Mouse (Mus musculus) layer of hippocampus, adult 9-10 months (tissue): ENCODE measurements around the gene Zfp341.

Source experiments
- DNase-seq: peaks from one replicate; pipeline ENCODE4 v3.0.0; 2022; ENCODE audit warnings: low spot score

Gene Zfp341

GRCm38 (mm10) chr2:154633876-154634644, 21.0 kb downstream of the Zfp341 start:
- no peak for DNase-seq

GRCm38 (mm10) chr2:154635826-154636225, 22.7 kb downstream of the Zfp341 start:
- no peak for DNase-seq

DNA sequence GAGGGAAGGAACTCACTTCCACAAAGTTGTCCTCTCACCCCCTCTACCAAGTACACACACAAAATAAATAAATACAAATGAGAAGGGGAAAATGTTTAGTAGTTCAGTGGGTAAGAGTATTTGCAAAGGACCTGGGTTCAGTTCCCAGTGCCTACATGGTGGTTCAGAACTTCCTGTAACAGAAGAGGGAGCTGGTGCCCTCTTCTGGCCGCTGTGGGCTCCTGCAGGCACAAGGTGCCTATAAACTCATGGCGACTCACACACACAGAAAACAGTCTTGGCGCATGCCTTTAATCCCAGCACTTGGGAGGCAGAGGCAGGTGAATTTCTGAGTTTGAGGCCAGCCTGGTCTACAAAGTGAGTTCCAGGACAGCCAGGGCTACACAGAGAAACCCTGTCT, 25.4 kb downstream of the Zfp341 start:
- DNase-seq, result no peak

GRCm38 (mm10) chr2:154639115-154639514, 26.0 kb downstream of the Zfp341 start:
- no peak for DNase-seq

DNA sequence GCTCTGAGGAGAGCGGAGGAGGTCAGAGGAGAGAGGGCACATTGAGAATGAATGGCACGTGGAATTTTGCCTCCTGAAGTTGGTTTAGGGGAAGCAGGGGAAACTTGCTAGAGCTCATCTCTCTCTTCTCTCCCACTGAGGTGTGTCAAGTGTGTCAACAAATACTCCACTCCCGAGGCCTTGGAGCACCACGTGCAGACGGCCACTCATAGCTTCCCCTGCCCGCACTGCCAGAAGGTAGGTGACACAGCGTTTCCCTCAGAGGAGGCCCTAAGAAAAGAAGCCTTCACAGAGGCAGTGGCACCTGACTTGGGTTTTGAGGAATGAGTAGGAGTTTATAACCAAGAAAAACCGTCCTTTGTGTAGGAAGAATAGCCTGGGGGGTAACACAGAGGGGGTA, 28.1 kb downstream of the Zfp341 start:
- DNase-seq, result no peak

- DNase-seq, result no peak
These were observed 28.9 kb downstream of the Zfp341 start for GRCm38 (mm10) chr2:154642005-154642459.

DNA sequence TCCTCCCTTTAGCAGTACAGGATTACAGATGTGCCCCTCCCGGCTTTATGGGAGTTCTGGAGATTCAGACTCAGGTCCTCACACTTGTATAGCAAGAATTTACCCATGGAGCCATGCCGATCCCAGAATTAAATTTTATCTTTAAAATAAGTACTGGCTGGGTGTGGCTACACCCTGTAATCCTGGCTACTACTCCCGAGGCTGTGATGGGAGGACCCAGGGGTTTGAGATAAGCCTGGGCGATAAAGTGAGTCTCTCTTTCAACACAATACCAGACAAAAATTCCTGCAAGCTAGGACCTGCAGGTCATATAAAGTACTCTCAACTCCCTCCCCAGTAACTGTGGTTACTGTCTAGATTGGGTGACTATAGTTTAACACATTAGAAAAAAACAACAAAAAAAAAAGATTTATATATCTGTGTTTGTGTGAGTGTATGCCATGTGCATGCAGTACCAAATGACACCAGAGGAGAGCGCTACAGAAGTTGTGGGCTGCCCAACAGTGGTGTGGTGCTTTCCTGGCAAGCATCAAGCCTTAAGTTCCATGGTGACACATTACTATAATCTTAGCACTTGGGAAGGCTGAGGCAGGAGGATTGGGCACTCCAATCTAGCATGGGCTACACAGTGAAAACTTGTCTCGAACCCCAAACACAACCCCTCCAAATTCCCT, 29.8 kb downstream of the Zfp341 start:
- no peak for DNase-seq

DNA sequence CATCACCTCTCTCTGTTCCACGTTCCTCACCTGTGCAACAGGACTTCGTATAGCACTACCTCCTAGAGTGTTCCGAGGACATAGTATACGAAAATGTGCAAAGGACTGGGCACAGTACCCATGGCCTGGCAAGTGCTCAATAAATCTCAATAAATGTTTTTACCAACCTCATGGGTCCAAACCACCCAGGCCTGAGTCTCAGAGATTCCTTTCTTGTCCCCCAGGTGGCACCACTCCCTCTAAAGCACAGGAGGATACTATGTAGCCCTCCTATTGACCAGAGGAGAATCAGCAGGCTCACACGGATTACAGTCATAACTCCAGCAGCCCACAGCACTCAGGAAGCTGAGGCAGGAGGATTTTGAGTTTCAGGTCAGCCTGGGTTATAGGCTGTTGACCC, 33.5 kb downstream of the Zfp341 start:
- no peak for DNase-seq

DNA sequence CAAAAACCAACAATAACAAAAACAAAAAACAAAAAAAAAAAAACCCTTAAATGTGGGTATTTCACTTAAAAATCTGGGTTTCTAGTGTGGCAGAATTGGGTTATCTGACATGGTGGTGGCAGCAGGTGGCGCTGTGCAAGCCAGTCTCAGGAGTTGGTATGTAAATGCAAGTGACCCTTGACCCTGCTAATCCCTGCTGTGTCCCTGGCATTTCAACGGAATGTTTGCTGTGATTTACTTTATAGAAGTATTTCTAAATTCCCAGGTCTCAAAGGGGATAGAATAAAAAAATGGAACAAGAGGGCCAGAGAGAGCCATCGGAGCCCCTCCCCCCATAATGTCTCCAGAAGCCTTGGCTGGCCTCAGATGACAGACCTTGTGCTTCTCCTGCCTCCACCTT, 35.0 kb downstream of the Zfp341 start:
- DNase-seq, result no peak

- DNase-seq, result no peak
These were observed 37.3 kb downstream of the Zfp341 start for GRCm38 (mm10) chr2:154650404-154650803.

DNA sequence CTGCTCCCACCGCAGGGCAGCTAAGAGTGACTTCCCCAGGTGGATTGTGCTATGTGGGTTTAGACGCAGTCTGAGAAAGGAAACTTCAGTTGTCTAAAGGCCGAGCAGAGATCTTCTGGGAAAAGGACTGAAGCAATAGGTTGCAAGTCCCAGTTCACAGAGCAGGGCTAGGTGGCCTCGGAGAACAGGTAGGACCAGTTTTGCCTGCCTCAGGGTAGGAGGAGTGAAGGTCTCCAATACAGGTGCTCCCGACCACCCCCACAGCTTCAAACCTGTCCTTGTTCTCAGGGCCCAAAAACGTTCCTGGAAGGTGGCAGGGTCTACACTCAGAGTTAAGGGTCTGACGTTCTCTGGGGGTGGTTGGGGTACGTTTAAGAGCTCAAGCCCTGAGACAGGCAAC, 38.3 kb downstream of the Zfp341 start, which contains the start of gene Chmp4b:
Gene Chmp4b (plus strand): TSS at position 343 of the 400 bp plus-strand sequence.
- no peak for DNase-seq

DNA sequence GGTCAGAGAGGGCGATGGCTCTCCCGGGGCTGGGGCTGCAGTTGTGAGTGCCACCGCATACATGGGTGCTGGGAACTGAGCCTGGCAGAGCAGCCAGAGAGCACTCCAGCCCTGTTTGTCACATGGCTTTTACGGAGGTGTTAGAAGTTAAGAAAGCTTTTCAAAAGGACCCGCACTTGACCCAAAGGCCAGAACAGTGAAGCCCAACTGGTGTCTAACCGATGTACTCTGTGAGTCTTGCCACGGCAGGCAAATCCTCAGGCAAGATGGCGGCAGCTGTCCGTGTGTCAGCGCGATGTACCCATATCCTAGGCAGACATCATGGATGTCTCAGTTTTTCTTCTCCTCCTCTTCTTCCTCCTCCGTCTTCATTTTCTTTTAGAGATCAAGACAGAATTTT, 41.9 kb downstream of the Zfp341 start:
- no peak for DNase-seq

DNA sequence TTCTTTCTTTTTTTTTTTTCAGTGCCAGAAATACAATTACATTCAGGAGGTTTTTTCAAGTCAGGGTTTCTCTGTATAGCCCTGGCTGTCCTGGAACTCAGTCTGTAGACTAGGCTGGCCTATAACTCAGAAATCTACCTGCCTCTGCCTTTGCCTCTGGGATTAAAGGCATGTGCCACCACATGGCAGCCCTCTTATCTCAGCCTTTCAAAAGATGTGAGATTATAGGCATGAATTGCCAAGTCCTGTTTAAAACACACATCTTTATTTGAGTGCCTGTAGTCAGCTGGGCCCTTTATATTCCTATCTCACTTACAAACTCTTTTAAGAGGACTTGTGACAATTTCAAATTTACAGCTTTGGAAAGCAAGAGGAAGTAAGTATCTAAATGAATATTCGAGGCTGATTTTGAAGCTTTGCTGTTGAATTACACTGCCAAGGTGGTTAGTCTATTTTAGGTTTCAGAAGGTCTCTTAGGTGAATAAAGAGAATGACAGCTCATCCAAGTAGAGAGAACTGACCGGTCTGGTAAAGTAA, 42.8 kb downstream of the Zfp341 start:
- no peak for DNase-seq

DNA sequence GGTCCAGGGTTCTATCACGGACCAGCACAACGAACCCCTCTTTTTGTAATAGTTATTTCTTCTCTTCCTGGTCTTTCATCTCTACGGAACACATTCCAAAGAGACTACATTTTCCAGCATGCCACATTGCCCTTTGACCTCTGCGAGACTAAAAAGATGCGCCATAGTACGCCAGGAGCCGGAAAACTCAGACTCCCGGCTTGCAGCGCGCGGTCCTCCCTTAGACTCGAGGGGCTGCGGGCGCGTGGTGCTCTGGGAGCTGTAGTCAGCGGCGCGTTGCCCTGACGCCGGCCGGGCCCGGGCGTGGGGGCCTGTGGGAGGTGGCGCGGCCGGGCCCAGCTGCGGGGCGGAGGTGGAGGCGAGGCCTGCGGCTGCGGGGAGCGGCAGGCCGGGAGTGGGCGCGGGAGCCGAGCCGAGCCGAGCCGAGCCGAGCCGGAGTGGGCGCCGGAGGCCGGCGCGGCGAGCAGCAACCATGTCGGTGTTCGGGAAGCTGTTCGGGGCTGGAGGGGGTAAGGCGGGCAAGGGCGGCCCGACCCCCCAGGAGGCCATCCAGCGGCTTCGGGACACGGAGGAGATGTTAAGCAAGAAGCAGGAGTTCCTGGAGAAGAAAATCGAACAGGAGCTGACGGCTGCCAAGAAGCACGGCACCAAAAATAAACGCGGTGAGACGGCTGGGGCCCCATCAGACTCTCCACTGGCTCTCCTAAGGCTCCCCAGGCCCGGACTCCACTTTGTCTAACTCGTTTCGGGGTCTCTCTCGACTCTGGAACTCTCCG, 43.8 kb downstream of the Zfp341 start:
- peak; percentile 98 for DNase-seq

GRCm38 (mm10) chr2:154657486-154658237, 44.6 kb downstream of the Zfp341 start:
- no peak for DNase-seq

DNA sequence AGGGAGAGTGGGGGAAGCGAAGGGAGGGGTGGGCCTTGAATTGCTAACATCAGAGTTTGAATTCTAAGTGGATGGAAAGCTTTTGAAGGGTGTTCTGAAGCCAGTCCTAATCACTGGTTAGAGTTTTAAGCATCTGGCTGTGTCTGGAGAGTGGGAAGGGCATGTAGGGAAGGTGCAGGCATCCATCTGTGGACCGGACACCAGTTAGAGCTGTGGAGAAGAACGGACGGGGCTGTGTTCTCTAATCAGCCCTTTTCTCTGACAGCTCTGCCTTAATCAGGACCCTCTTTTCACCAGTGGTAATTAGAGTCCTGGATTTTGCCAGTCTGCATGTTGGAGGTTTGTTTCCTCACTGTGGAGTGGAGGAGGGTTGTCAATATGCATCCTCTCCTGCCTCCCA, 46.0 kb downstream of the Zfp341 start:
- DNase-seq, result no peak

GRCm38 (mm10) chr2:154659531-154660074, 46.5 kb downstream of the Zfp341 start:
- no peak for DNase-seq

- DNase-seq, result no peak
These were observed 55.6 kb downstream of the Zfp341 start for GRCm38 (mm10) chr2:154668680-154669079.

GRCm38 (mm10) chr2:154670106-154670505, 57.0 kb downstream of the Zfp341 start:
- DNase-seq, result peak; percentile 41

DNA sequence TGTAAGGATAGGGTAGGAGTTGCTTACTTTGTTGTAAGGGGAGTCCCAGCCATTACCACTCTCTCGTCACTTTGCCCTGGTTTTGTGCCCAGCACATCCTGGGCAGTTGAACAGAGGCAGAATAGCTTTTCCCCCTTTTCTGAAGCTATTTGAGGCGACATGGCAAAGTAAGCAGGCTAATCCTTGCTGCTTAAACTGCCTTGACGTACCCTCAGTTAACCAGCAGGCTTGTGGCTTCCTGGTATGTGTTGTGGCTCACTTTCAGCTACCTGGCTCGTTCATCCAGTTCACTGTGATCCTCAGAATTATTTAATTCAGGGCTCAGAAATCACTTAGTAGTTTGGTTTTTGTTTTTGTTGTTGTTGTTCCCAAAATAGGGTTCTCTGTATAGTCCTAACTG, 57.6 kb downstream of the Zfp341 start:
- DNase-seq, result no peak

DNA sequence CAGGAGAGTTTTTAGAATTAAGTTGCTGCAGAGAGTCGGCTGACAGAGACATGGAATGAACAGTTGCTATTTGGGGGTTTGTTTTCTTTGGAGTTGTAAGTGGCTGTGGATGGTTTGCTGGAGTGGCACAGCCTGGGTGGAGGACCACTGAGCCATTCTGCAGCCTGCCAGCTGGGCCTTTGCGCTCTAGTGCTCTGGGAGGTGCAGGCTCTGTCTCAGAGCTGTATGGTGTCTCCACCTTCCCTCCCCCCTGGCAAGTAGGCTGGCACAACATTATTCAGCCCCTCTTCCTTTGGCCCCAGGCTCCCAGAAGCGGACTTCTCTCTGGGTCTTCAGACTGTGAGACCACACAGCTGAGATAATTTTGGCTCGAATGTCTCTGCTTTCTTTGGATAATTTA, 60.9 kb downstream of the Zfp341 start:
- DNase-seq, result no peak
